Mouse (Mus musculus): ENCODE measurements around the gene Arhgap25. TPM values are rescaled to one million over a fixed set of nuclear protein-coding genes. Genes with fewer than 3 reads are reported as not detected.

Gene Arhgap25
- polyA plus RNA-seq, 1 experiment from 2014 or later, result 2.8 TPM

GRCm38 (mm10) chr6:87436745-87437144 lies 96.3 kb downstream of the Arhgap25 start:
- WGBS (ENCODE audit: insufficient replicate concordance), result 67% methylated on average over 8 of the region's 8 CpGs

GRCm38 (mm10) chr6:87435791-87436190 lies 97.3 kb downstream of the Arhgap25 start:
- no peaks in the 10 kb centered on the region for H3K27me3 ChIP-seq
- no peaks in the 10 kb centered on the region for H3K36me3 ChIP-seq
- H3K27ac ChIP-seq, result no peak overlapping the region
- ATAC-seq (ENCODE audit: low read depth) (no peak), DNase-seq (no peak)
- no peak overlapping the region for H3K4me2 ChIP-seq
- no peaks in the 10 kb centered on the region for H3K4me1 ChIP-seq (replicated peaks)
- no peaks in the 10 kb centered on the region for H3K9me3 ChIP-seq (replicated peaks)
- WGBS (ENCODE audit: insufficient replicate concordance), result 65% methylated on average over 3 of the region's 3 CpGs
- H3K4me3 ChIP-seq (replicated peaks), result no peak overlapping the region
- no peak overlapping the region for H3K9ac ChIP-seq

More at GRCm38 (mm10) chr6:87436745-87437144, 96.3 kb downstream of the Arhgap25 start:
- Histone ChIP-seq H3K36me3 (no peaks in the 10 kb centered on the region), H3K4me1 (replicated peaks) (no peaks in the 10 kb centered on the region), H3K27me3 (no peaks in the 10 kb centered on the region), H3K4me2 (no peak overlapping the region), H3K4me3 (replicated peaks) (no peak overlapping the region), H3K27ac (no peak overlapping the region), H3K9ac (no peak overlapping the region), H3K9me3 (replicated peaks) (no peaks in the 10 kb centered on the region)
- no peak for ATAC-seq (ENCODE audit: low read depth)
- no peak for DNase-seq

- no peak within 1 kb of the TSS for H3K4me2 ChIP-seq
- DNase-seq, result no peak
Observed at GRCm38 (mm10) chr6:87428487-87429044, 104.5 kb downstream of the Arhgap25 start, which contains the start of gene Bmp10. Bmp10 (plus strand) TSS chr6:87428994.

GRCm38 (mm10) chr6:87427616-87428015 lies 105.4 kb downstream of the Arhgap25 start:
- Histone ChIP-seq H3K9me3 (replicated peaks) (no peaks in the 10 kb centered on the region), H3K27me3 (no peaks in the 10 kb centered on the region), H3K4me1 (replicated peaks) (0 out of 2 replicates have a peak, but pooled peaks cover 7% of the 10 kb centered on the region), H3K27ac (no peak overlapping the region), H3K36me3 (no peaks in the 10 kb centered on the region), H3K4me2 (no peak overlapping the region), H3K4me3 (replicated peaks) (no peak overlapping the region), H3K9ac (no peak overlapping the region)
- WGBS (ENCODE audit: insufficient replicate concordance), result 70% methylated on average over 8 of the region's 8 CpGs
- DNase-seq (no peak), ATAC-seq (ENCODE audit: low read depth) (no peak)

More at GRCm38 (mm10) chr6:87428487-87429044, 104.5 kb downstream of the Arhgap25 start, which contains the start of gene Bmp10:
- ATAC-seq (ENCODE audit: low read depth), result no peak
- whole genome bisulfite sequencing (ENCODE audit: insufficient replicate concordance), result 62% methylated on average over 7 of the region's 7 CpGs
- 0 out of 2 replicates have a peak, but pooled peaks cover 5% of the 10 kb centered on the region for H3K4me1 ChIP-seq (replicated peaks)
- H3K9me3 ChIP-seq (replicated peaks), result no peaks in the 10 kb centered on the region
- no peaks in the 10 kb centered on the region for H3K36me3 ChIP-seq
- no peak within 1 kb of the TSS for H3K4me3 ChIP-seq (replicated peaks)
- no peaks in the 10 kb centered on the region for H3K27me3 ChIP-seq
- no peak within 1 kb of the TSS for H3K27ac ChIP-seq
- no peak within 1 kb of the TSS for H3K9ac ChIP-seq

- Histone ChIP-seq H3K9ac (no peak overlapping the region), H3K9me3 (replicated peaks) (no peaks in the 10 kb centered on the region), H3K4me2 (no peak overlapping the region), H3K4me3 (replicated peaks) (no peak overlapping the region), H3K27me3 (no peaks in the 10 kb centered on the region), H3K36me3 (no peaks in the 10 kb centered on the region), H3K4me1 (replicated peaks) (0 out of 2 replicates have a peak, but pooled peaks cover 7% of the 10 kb centered on the region), H3K27ac (no peak overlapping the region)
- no peak for ATAC-seq (ENCODE audit: low read depth)
- 53% methylated on average over 5 of the region's 5 CpGs for WGBS (ENCODE audit: insufficient replicate concordance)
- DNase-seq, result no peak
Observed at GRCm38 (mm10) chr6:87426954-87427353, 106.1 kb downstream of the Arhgap25 start.

GRCm38 (mm10) chr6:87424037-87424816 lies 108.8 kb downstream of the Arhgap25 start:
- no peaks in the 10 kb centered on the region for H3K9me3 ChIP-seq (replicated peaks)
- 0 out of 2 replicates have a peak, but pooled peaks cover 7% of the 10 kb centered on the region for H3K4me1 ChIP-seq (replicated peaks)
- H3K4me2 ChIP-seq, result no peak overlapping the region
- 41% methylated on average over 19 of the region's 19 CpGs for WGBS (ENCODE audit: insufficient replicate concordance)
- no peak overlapping the region for H3K4me3 ChIP-seq (replicated peaks)
- ATAC-seq (ENCODE audit: low read depth) (peak; percentile 61; the same call in 1 of the 2 replicates), DNase-seq (no peak)
- no peaks in the 10 kb centered on the region for H3K36me3 ChIP-seq
- no peaks in the 10 kb centered on the region for H3K27me3 ChIP-seq
- no peak overlapping the region for H3K9ac ChIP-seq
- H3K27ac ChIP-seq, result no peak overlapping the region

- H3K4me2 ChIP-seq, result no peak overlapping the region
- H3K4me3 ChIP-seq (replicated peaks), result no peak overlapping the region
- no peaks in the 10 kb centered on the region for H3K27me3 ChIP-seq
- H3K27ac ChIP-seq, result no peak overlapping the region
- DNase-seq (no peak), ATAC-seq (ENCODE audit: low read depth) (no peak)
- H3K4me1 ChIP-seq (replicated peaks), result 0 out of 2 replicates have a peak, but pooled peaks cover 7% of the 10 kb centered on the region
- H3K9ac ChIP-seq, result no peak overlapping the region
- no peaks in the 10 kb centered on the region for H3K36me3 ChIP-seq
- WGBS (ENCODE audit: insufficient replicate concordance), result 54% methylated on average over 7 of the region's 7 CpGs
- no peaks in the 10 kb centered on the region for H3K9me3 ChIP-seq (replicated peaks)
Observed at GRCm38 (mm10) chr6:87422304-87422703, 110.8 kb downstream of the Arhgap25 start.

GRCm38 (mm10) chr6:87412011-87412410 lies 121.0 kb downstream of the Arhgap25 start:
- 0 out of 2 replicates have a peak, but pooled peaks cover 7% of the 10 kb centered on the region for H3K4me1 ChIP-seq (replicated peaks)
- H3K9me3 ChIP-seq (replicated peaks), result no peaks in the 10 kb centered on the region
- no peak for ATAC-seq (ENCODE audit: low read depth)
- DNase-seq, result no peak
- H3K4me3 ChIP-seq (replicated peaks), result no peak overlapping the region
- H3K27me3 ChIP-seq, result no peaks in the 10 kb centered on the region
- no peaks in the 10 kb centered on the region for H3K36me3 ChIP-seq
- no peak overlapping the region for H3K27ac ChIP-seq
- no peak overlapping the region for H3K4me2 ChIP-seq
- 45% methylated on average over 3 of the region's 3 CpGs for WGBS (ENCODE audit: insufficient replicate concordance)
- no peak overlapping the region for H3K9ac ChIP-seq

Other genes starting within 250 kb of the Arhgap25 start
- gene Antxr1, start 197.4 kb downstream of the Arhgap25 start, polyA plus RNA-seq (2015; fragmentation: Nextera tagmentation; extraction: Ambion mirVana), result 0.50 and 0.51 TPM in 2 replicates
- gene Gkn1, start 182.3 kb downstream of the Arhgap25 start, polyA plus RNA-seq (2015; fragmentation: Nextera tagmentation; extraction: Ambion mirVana), result not detected in 2 replicates
- not detected in 2 replicates for gene Gkn2, start 159.9 kb downstream of the Arhgap25 start, polyA plus RNA-seq (2015; fragmentation: Nextera tagmentation; extraction: Ambion mirVana)
- 0.13 TPM in 1 of 2 replicates, not detected in the other for gene Gkn3, start 144.3 kb downstream of the Arhgap25 start, polyA plus RNA-seq (2015; fragmentation: Nextera tagmentation; extraction: Ambion mirVana)
- gene Bmp10, start 104.3 kb downstream of the Arhgap25 start, polyA plus RNA-seq (2015; fragmentation: Nextera tagmentation; extraction: Ambion mirVana), result 0.12 and 0.15 TPM in 2 replicates
- gene Prokr1, start 57.5 kb upstream of the Arhgap25 start, polyA plus RNA-seq (2015; fragmentation: Nextera tagmentation; extraction: Ambion mirVana), result 4.9 and 6.7 TPM in 2 replicates
- 16.6 and 19.8 TPM in 2 replicates for gene Aplf, start 138.9 kb upstream of the Arhgap25 start, polyA plus RNA-seq (2015; fragmentation: Nextera tagmentation; extraction: Ambion mirVana)
- gene Efcc1, start 197.6 kb upstream of the Arhgap25 start, polyA plus RNA-seq (2015; fragmentation: Nextera tagmentation; extraction: Ambion mirVana), result 0.16 and 0.35 TPM in 2 replicates
- 32.7 and 35.6 TPM in 2 replicates for gene Gp9, start 244.8 kb upstream of the Arhgap25 start, polyA plus RNA-seq (2015; fragmentation: Nextera tagmentation; extraction: Ambion mirVana)